Mouse (Mus musculus): ENCODE data around the gene Yif1a.

Gene Yif1a

GRCm38 (mm10) chr19:5087884-5088728, at the start of gene Yif1a:
Yif1a (plus strand) TSS chr19:5088538.
- DNase-seq (ENCODE audit: low spot score in 2 of 2): peak; percentile 95 to 98

GRCm38 (mm10) chr19:5038709-5039156, 49.6 kb upstream of the Yif1a start, which contains the start of the genes B4gat1 and AC124502.3:
B4gat1 (plus strand) TSS chr19:5038826.
AC124502.3 (plus strand) TSS chr19:5038891.
- DNase-seq (ENCODE audit: low spot score in 2 of 2): peak; percentile 88 to 89

DNA sequence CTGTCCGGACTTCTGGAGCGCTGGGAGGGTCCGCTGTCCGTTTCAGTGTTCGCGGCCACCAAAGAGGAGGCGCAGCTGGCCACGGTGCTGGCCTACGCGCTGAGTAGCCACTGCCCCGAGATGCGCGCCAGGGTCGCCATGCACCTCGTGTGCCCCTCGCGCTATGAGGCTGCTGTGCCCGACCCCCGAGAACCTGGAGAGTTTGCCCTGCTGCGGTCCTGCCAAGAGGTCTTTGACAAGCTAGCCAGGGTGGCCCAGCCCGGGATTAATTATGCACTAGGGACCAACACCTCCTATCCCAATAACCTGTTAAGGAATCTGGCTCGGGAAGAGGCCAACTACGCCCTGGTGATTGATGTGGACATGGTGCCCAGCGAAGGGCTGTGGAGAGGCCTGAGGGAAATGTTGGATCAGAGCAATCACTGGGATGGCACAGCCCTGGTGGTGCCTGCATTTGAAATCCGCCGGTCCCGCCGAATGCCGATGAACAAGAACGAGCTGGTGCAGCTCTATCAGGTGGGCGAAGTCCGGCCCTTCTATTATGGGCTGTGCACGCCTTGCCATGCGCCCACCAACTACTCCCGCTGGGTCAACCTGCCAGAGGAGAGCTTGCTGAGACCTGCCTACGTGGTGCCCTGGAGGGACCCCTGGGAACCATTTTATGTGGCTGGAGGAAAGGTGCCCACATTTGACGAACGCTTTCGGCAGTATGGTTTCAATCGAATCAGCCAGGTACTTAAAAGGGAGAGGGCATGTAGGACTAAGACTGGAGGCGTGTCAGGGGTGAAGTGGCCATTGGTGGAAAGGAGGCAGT, 48.8 kb upstream of the Yif1a start:
- DNase-seq (ENCODE audit: low spot score in 2 of 2): peak in 1 of 2 experiments; percentile 31

DNA sequence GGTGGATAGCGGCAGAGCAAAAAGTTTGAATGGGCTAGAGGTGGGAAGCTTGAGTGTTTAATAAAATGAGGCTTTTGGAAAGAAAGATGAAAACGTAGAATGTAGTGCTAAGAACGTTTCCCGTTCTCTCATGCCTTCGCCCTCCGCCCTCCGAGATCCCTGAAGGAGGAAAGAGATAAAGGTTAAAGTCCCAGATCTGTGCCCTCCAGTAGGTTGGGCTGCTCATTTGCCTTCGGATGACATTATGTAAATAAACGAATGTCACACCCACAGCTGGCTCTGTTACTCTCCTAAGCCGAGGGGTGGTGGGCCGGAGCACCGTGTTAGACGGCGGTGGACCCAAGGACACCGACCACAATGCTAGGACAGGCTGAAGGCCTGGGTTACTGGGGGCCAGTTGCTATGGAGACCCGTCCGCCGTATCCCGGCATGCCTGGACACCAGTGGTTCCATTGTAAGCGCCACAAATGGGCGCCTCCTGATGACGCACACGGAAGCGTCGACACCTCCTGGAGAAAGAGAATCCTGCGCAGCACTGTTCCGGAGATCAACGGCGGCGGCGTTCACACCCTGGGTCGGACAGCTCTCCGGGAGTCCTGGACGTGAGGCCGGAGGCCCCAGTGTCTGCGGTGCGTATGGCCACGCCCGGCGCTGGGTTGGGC, 47.3 kb upstream of the Yif1a start, which contains the start of gene Brms1:
TSS of gene Brms1 (plus strand) at position 493 of the 662 bp plus-strand sequence.
- DNase-seq (ENCODE audit: low spot score in 2 of 2): peak; percentile 92 to 93

GRCm38 (mm10) chr19:5041588-5041987, 46.8 kb upstream of the Yif1a start:
- DNase-seq (ENCODE audit: low spot score in 2 of 2): no peak

DNA sequence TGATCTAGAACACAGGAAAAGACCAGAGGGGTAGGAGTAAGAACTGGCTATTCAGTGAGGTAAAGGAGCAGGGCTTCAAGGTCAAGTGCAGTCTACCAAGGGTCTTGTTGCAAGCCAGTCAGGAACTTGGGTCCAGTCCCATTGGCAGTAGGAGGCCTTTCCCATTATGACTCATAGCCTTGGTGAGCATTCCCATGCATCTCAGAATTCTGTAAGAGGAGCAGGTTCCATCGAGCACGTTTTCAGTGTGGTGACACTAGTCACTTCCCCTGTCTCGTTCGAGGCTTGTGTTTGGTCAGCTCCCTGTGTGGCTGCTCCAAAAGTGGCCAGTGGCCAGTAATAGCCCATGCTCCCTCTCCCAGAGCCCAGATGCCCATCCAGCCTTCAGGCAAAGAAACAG, 42.8 kb upstream of the Yif1a start:
- DNase-seq (ENCODE audit: low spot score in 2 of 2): no peak

- peak; percentile 74 to 81 for DNase-seq (ENCODE audit: low spot score in 2 of 2)
Observed at GRCm38 (mm10) chr19:5048138-5049056, 39.9 kb upstream of the Yif1a start.

- no peak for DNase-seq (ENCODE audit: low spot score in 2 of 2)
Observed at GRCm38 (mm10) chr19:5049325-5049724, 39.0 kb upstream of the Yif1a start.

DNA sequence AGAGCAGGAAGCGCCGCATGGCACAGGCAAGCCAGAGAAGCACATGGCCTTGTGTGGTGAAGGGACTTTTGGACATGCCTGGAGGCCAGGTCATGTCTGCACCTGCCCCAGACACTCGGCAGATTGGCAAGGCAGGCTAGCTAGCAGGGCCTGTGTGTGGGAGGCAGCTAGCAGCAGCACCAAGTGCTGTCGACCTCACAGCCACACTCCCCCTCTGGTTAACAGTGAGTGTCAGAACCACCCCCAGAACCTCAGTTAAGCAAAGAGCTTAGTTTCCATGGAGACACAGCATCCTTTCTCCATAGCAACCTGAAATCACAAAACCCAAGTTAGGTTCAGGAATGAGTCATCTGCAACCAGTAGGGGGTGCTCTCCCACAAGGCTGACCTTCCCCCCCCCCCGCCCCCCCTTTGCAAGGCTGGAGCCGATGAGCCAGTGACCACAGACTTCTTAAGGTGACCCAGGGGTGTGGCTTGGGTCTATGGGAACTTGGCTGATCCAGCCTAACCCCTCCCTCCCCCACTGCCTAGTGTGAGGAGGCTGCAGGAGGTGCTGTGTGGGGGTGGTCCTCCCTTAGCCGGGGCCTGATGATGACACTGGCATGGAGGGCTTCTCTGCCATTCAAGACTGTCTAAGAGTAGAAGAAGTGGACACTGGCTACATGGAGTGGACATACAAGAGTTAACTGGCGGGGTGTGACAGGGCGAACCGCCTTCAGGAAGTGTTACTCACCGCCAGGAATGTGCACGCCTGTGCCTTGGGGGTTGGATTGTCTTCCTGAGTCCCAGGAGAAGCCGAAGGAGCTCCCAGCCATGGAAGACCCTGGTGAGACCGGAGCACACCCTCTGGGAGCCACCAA, 38.1 kb upstream of the Yif1a start, which contains the start of gene Rin1:
TSS of gene Rin1 (plus strand) at position 435 of the 859 bp plus-strand sequence.
- peak; percentile 77 to 88 for DNase-seq (ENCODE audit: low spot score in 2 of 2)

DNA sequence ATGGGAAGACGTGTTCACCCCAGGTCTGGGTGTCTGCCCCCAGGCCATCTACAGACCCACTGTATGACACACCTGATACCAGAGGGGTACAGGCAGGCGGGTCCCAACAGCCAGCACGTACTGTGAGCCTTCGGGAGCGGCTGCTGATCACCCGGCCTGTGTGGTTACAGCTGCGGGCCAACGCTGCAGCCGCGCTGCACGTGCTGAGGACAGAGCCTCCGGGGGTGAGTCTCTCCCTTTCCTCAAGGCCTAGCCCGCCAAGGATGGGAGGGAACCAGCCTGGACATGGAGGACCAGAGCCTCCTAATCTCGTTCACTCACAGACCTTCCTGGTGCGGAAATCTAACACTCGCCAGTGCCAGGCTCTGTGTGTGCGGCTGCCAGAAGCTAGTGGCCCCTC, 37.3 kb upstream of the Yif1a start:
- no peak for DNase-seq (ENCODE audit: low spot score in 2 of 2)

- DNase-seq (ENCODE audit: low spot score in 2 of 2): no peak
Observed at GRCm38 (mm10) chr19:5051515-5051914, 36.8 kb upstream of the Yif1a start.

- DNase-seq (ENCODE audit: low spot score in 2 of 2): peak; percentile 41 to 66
Observed at GRCm38 (mm10) chr19:5052166-5052822, 36.0 kb upstream of the Yif1a start.

DNA sequence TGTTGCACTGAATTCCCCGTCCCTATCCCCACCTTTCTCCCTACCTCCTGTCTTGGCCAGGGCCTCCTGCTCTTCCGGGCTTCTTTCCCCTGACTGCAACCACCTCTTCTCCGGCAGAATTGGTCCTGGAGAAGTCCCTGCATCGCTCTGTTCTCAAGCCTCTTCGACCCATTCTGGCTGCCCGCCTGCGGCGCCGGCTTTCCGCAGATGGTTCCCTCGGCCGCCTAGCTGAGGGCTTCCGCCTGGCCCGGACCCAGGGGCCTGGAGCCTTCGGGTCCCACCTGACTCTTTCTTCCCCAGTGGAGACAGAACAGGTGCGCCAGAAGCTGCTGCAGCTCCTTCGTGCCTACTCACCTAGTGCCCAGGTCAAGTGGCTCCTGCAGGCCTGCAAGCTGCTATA, 35.5 kb upstream of the Yif1a start:
- DNase-seq (ENCODE audit: low spot score in 2 of 2): no peak

GRCm38 (mm10) chr19:5053909-5054308, 34.4 kb upstream of the Yif1a start:
- no peak for DNase-seq (ENCODE audit: low spot score in 2 of 2)

DNA sequence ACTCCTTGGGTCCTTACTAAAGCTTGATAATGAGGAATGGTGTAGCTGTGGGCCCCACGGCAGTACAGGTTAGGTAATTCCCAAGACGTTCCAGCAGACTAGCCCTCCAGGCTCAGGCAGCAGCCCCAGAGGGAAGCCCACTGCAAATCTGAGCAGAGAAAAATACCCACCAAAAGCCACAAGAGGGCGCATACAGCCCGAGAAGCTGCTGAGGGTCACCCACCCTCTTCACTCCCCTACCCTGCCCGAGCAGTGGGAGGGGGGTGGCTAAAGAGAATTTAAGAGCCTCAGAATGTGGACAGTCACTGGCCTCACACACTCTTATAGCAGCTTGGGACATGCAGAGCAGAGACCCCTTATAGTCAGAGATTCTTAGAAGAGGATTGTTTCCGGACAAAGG, 32.1 kb upstream of the Yif1a start:
- DNase-seq (ENCODE audit: low spot score in 2 of 2): no peak

- DNase-seq (ENCODE audit: low spot score in 2 of 2): no peak
Observed at GRCm38 (mm10) chr19:5057876-5058775, 30.2 kb upstream of the Yif1a start.

GRCm38 (mm10) chr19:5058801-5059771, 29.3 kb upstream of the Yif1a start:
- DNase-seq (ENCODE audit: low spot score in 2 of 2): no peak
